Mouse (Mus musculus) forebrain, embryonic 13.5 days (tissue): ENCODE measurements around the gene Aldh1a1. TPM values are rescaled to one million over a fixed set of nuclear protein-coding genes. Genes with fewer than 3 reads are reported as not detected.

Experiments used
- ATAC-seq: fragments of 200-750 bp; cut with Nextera tagmentation; 2 replicates; pipeline ENCODE4 v1.8.0; 2017
- H3K27ac ChIP-seq: fragments of 300-500 bp; sonication (generic); 2 replicates; pipeline ENCODE4 v1.5.1; 2015; ENCODE audit warnings: inconsistent platforms, mild to moderate bottlenecking, moderate library complexity
- H3K27me3 ChIP-seq: fragments of 300-500 bp; sonication (generic); 2 replicates; pipeline ENCODE4 v1.6.1; 2015; ENCODE audit warnings: mild to moderate bottlenecking, inconsistent platforms
- H3K36me3 ChIP-seq: fragments of 300-500 bp; sonication (generic); 2 replicates; pipeline ENCODE4 v1.6.1; 2015; ENCODE audit warnings: mild to moderate bottlenecking, inconsistent platforms; ENCODE audit not compliant: poor library complexity, severe bottlenecking
- H3K4me1 ChIP-seq: fragments of 300-500 bp; sonication (generic); 2 replicates; pipeline ENCODE4 v1.6.1; 2015; ENCODE audit warnings: inconsistent platforms
- H3K4me2 ChIP-seq: fragments of 300-500 bp; sonication (generic); 2 replicates; pipeline ENCODE4 v1.6.1; 2015; ENCODE audit warnings: inconsistent platforms, mild to moderate bottlenecking, moderate library complexity
- H3K4me3 ChIP-seq: fragments of 300-500 bp; sonication (generic); 2 replicates; pipeline ENCODE4 v1.5.1; 2015; ENCODE audit warnings: mild to moderate bottlenecking, inconsistent platforms
- H3K9ac ChIP-seq: fragments of 300-500 bp; sonication (generic); 2 replicates; pipeline ENCODE4 v1.6.1; 2015; ENCODE audit warnings: mild to moderate bottlenecking, inconsistent platforms
- H3K9me3 ChIP-seq: fragments of 300-500 bp; sonication (generic); replicated peaks from 2 replicates; pipeline ENCODE4 v1.6.1; 2016; ENCODE audit warnings: inconsistent platforms
- WGBS: fragments of 180-500 bp; shearing (Covaris S2); methylation state at CpG from one replicate; pipeline ENCODE4 v1.1.7; 2015; 5-methylcytosine and 5-hydroxymethylcytosine counted together
- polyA plus RNA-seq: library from polyadenylated mRNA; unstranded; fragments of >200 nt; fragmentation: Nextera tagmentation; extraction: Ambion mirVana; gene quantifications from 2 replicates; pipeline ENCODE4 v1.2.1, GENCODE M21; 2015

Gene Aldh1a1
- polyA plus RNA-seq, 1 experiment from 2014 or later = 0.15 TPM

DNA sequence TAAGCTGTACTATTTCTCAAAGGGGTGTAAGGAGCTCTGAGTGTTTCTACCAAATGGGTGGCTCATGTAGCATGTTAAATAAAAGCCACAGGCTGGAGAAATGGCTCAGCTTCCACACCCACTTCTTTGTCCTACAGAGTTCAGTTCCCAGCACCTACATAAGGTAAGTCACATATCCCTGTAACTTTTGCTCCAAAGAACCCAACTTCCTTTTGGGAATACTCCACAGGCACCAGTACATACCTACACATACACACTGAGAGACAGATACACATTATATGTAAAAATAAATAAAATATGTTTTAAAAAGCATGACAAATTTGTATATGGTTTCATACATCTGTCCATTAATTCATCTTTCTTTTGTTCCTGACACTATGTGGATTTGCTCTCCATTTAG lies 66.0 kb downstream of the Aldh1a1 start:
- H3K27me3 ChIP-seq = no peaks in the 10 kb centered on the region
- no peaks in the 10 kb centered on the region for H3K9me3 ChIP-seq
- H3K4me2 ChIP-seq = no peak overlapping the region
- no peak overlapping the region for H3K4me3 ChIP-seq
- no peaks in the 10 kb centered on the region for H3K4me1 ChIP-seq
- no peak for ATAC-seq
- H3K9ac ChIP-seq = no peak overlapping the region
- no peaks in the 10 kb centered on the region for H3K36me3 ChIP-seq
- no peak overlapping the region for H3K27ac ChIP-seq

DNA sequence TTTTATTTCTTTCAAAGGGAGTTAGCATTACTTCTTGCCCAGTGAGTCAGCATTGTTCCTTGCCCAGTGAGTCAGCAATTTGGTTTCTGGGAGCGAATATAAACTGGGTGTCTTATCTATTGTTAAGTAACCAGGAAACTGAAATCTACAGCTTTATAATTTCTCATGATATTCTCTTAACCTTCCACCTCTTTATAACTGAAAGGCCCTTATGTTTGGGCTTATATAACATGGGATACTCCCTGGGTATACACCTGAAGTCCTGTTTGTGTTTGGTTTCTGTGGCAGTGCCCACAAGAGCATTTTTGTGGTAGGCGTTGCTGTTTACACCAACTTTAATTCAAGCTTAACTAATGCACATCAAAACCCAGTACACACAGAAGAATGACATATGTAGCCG lies 66.4 kb downstream of the Aldh1a1 start:
- H3K9ac ChIP-seq = no peak overlapping the region
- H3K36me3 ChIP-seq = no peaks in the 10 kb centered on the region
- no peaks in the 10 kb centered on the region for H3K27me3 ChIP-seq
- H3K27ac ChIP-seq = no peak overlapping the region
- H3K4me3 ChIP-seq = no peak overlapping the region
- no peak overlapping the region for H3K4me2 ChIP-seq
- 80% methylated on average over 3 of the region's 3 CpGs for WGBS
- no peaks in the 10 kb centered on the region for H3K9me3 ChIP-seq
- no peak for ATAC-seq
- no peaks in the 10 kb centered on the region for H3K4me1 ChIP-seq

DNA sequence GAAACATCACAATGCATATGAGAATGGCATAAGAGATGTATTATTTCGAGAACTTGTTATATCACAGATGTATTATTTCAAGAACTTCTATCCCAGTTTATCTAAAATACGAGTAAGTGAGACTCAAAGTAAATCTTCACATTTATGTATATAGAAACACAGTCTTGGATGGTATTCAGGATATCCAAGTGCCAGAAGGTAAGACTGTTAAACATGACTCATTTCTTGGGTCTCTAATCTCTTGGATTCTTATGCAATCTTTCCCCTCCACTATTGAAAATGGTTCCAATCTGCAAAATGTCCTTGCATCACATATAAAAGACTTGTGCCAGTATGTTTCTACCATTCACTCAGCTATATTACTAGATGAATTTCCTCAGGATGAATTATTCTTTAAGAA lies 67.4 kb downstream of the Aldh1a1 start:
- 86% methylated on average over 2 of the region's 2 CpGs for WGBS
- Histone ChIP-seq H3K4me1 (no peaks in the 10 kb centered on the region), H3K4me3 (no peak overlapping the region), H3K27me3 (no peaks in the 10 kb centered on the region), H3K9me3 (no peaks in the 10 kb centered on the region), H3K36me3 (no peaks in the 10 kb centered on the region), H3K27ac (no peak overlapping the region), H3K4me2 (no peak overlapping the region), H3K9ac (no peak overlapping the region)
- ATAC-seq = no peak

DNA sequence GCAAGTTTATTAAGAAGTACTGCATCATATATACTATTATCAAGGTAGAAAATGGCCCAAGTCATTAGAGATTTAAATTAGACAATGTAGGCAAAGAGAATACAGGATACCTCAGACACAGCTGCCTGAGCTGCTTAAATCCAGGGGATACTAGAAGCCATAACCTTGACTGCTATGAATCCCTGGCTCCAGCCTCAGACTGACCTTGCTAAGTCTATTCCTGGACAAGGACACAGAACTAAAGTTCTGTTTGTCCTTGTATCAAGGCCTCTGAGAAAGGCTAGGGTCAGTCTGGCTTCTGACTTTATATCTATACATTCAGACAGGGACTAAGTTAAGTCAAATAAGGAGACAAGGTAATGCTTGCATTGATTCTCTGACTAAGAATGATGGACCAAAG lies 69.9 kb downstream of the Aldh1a1 start:
- H3K36me3 ChIP-seq = no peaks in the 10 kb centered on the region
- H3K27ac ChIP-seq = no peak overlapping the region
- H3K4me3 ChIP-seq = no peak overlapping the region
- H3K4me1 ChIP-seq = no peaks in the 10 kb centered on the region
- no peaks in the 10 kb centered on the region for H3K9me3 ChIP-seq
- H3K27me3 ChIP-seq = no peaks in the 10 kb centered on the region
- ATAC-seq = no peak
- H3K9ac ChIP-seq = no peak overlapping the region
- no peak overlapping the region for H3K4me2 ChIP-seq

DNA sequence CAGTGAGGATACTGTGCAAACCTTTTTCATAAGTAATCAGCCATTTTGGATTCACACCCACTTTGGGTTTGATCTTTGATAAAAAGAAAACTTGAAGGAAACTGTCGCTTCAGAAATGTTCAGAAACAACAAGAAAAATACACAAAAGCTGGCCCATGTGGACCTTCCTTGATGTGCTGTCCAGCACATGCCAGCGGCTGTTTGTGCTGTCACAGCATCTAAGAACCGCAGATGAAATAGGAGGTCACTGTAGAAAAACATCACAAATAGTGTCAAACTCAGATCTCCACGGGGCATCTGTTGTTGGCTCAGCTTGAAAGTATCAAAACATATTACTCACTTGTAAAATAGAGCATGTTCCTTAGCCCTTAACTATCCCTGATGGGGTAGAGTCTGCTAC lies 73.8 kb downstream of the Aldh1a1 start:
- Histone ChIP-seq H3K4me2 (no peak overlapping the region), H3K27me3 (no peaks in the 10 kb centered on the region), H3K36me3 (no peaks in the 10 kb centered on the region), H3K4me1 (no peaks in the 10 kb centered on the region), H3K27ac (no peak overlapping the region), H3K9me3 (no peaks in the 10 kb centered on the region), H3K9ac (no peak overlapping the region), H3K4me3 (no peak overlapping the region)
- WGBS = 85% methylated on average over 4 of the region's 4 CpGs
- no peak for ATAC-seq

DNA sequence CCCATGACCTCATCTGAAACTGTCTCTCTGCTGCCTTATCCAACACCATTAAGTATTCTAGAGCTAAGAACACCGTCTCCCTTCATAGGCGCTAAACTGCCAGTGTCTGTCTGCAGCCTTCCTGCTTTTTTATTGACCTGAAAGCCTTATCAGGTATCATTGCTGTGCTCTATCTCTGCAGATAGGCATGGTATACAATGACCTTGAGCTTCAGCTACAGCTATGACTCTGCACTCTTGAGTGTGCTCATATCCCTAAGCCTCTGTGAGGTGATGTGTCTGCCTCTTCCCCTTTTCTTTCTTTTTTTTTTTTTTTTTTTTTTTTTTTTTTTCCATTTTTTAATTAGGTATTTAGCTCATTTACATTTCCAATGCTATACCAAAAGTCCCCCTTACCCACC lies 74.5 kb downstream of the Aldh1a1 start:
- no peak overlapping the region for H3K4me3 ChIP-seq
- H3K27ac ChIP-seq = no peak overlapping the region
- H3K4me2 ChIP-seq = no peak overlapping the region
- H3K9me3 ChIP-seq = no peaks in the 10 kb centered on the region
- H3K27me3 ChIP-seq = no peaks in the 10 kb centered on the region
- H3K9ac ChIP-seq = no peak overlapping the region
- ATAC-seq = no peak
- H3K4me1 ChIP-seq = no peaks in the 10 kb centered on the region
- H3K36me3 ChIP-seq = no peaks in the 10 kb centered on the region
- WGBS = 96% methylated on average over 2 of the region's 2 CpGs

DNA sequence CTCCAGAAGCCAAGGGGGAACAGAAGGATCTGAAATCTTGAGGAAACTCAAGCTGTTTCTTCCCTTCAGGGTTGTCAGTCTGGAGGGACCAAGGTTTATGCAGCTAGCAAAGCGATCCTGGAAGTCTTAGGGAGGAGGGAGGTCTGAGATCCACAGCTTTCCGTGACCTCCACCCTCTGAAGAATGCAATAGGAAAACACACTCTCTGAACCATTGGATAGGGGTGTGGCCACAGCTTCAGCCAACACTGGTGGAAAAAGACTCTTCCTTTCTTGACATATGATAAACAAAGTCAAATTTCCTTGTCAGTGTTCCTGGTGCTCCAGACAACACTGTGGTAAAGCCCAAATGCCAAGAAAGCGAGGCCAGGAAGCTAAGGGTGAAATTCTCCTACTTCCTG lies 84.5 kb downstream of the Aldh1a1 start:
- H3K4me3 ChIP-seq = no peak overlapping the region
- WGBS = 87% methylated on average over 3 of the region's 3 CpGs
- no peak overlapping the region for H3K4me2 ChIP-seq
- H3K9me3 ChIP-seq = no peaks in the 10 kb centered on the region
- H3K27me3 ChIP-seq = no peaks in the 10 kb centered on the region
- no peaks in the 10 kb centered on the region for H3K4me1 ChIP-seq
- no peaks in the 10 kb centered on the region for H3K36me3 ChIP-seq
- ATAC-seq = no peak
- no peak overlapping the region for H3K9ac ChIP-seq
- H3K27ac ChIP-seq = no peak overlapping the region

DNA sequence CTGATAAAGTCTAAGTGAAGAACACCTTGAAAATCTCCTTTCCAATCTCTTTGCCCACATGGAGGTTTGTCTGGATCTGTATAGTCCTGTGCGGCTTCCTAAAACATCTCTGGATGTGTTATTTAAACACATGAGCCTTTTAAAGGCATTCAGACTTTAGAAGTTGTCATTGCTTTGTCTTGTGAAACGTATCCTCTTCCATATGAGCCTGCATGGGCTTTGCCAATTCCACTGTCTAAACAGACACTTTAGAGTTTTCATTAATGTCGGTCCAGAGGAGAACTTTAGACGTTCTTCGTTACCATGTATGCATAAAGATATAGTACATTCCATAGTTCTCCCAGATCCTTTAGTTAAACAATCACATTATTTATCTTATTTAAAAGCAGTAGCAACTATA lies 84.9 kb downstream of the Aldh1a1 start:
- Histone ChIP-seq H3K9me3 (no peaks in the 10 kb centered on the region), H3K36me3 (no peaks in the 10 kb centered on the region), H3K27ac (no peak overlapping the region), H3K27me3 (no peaks in the 10 kb centered on the region), H3K4me2 (no peak overlapping the region), H3K9ac (no peak overlapping the region), H3K4me1 (no peaks in the 10 kb centered on the region), H3K4me3 (no peak overlapping the region)
- no peak for ATAC-seq
- WGBS = 87% methylated on average over 5 of the region's 5 CpGs

DNA sequence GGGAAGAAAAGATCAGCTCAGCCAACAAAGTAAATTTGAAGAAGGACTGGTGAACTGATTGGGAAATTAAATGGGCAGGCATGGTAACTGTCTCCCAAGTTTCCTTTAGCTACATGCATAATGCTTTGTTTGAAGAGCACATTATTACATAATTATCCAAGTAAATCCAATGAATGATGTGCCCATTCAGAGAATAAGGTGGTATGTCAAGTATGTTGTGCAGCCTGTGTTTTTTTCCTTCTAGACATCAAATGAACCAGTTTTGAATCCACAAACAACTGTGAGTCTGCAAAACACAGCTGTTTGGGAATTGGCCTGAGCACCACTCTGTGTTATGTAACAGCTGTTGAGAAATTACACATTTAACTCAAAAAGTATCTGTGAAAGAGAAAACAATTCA lies 107.4 kb downstream of the Aldh1a1 start:
- Histone ChIP-seq H3K9me3 (no peaks in the 10 kb centered on the region), H3K4me3 (no peak overlapping the region), H3K27ac (no peak overlapping the region), H3K4me2 (no peak overlapping the region), H3K9ac (no peak overlapping the region), H3K4me1 (no peaks in the 10 kb centered on the region), H3K36me3 (no peaks in the 10 kb centered on the region), H3K27me3 (no peaks in the 10 kb centered on the region)
- no peak for ATAC-seq

DNA sequence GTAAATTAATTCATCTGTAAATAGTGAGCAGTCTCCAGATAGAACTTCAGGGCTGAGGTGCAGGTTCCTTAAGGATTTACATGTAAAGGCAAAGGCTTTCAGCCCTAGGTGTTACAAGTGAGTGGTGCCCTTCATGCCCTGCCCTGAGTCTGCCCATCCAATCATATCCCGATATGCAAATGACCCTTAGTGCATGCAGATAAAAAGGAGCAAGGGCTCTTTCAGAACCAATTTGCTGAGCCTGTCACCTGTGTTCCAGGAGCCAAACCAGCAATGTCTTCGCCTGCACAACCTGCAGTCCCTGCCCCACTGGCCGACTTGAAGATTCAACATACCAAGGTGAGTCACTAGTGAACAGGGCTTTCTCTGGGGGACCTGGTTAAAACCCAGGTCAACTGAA lies 109.2 kb downstream of the Aldh1a1 start:
- Histone ChIP-seq H3K9me3 (no peaks in the 10 kb centered on the region), H3K9ac (no peak overlapping the region), H3K4me2 (no peak overlapping the region), H3K27me3 (no peaks in the 10 kb centered on the region), H3K27ac (no peak overlapping the region), H3K4me1 (no peaks in the 10 kb centered on the region), H3K36me3 (no peaks in the 10 kb centered on the region), H3K4me3 (no peak overlapping the region)
- whole genome bisulfite sequencing = 65% methylated on average over 3 of the region's 3 CpGs
- ATAC-seq = no peak

DNA sequence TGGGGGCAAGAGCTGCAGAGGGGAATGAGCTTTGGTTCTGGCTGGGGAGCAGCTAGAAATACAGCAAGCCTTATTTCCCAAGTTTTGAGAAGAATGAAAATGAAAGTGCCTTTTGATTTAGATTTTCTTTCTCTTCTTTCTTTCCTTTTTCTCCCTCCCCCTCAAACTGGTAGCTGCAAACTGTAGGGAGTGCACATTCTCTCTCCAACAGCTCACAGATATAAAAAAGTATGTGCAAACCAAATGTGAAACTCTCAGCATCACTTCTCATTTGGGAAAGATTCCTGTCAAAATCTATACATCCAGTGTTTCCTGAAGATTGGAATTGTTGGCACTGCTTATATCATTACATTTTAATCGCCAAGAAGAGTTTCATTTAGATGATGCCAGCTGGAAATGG lies 110.7 kb downstream of the Aldh1a1 start:
- no peak for ATAC-seq
- no peak overlapping the region for H3K4me3 ChIP-seq
- 80% methylated on average over 1 of the region's 1 CpGs for WGBS

DNA sequence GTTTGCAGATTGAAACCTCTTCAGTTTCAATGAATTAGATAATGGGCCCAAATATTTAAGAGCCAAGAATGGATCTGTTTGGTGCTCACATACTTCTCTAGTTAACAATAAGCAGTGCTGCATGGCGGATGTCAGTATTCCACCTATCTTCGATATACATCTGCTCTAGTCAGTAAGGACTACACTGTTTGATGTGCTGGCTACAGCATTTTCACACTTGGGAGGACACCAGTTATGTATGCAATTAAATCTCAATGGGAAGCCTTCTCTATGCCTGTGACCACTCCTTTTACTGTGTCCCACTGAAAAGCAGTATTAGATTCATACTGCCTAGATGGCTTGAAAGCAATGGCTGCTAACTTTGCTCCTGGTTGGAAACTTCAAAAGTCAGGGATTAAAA lies 111.4 kb downstream of the Aldh1a1 start:
- Histone ChIP-seq H3K4me1 (no peaks in the 10 kb centered on the region), H3K27ac (no peak overlapping the region), H3K9me3 (no peaks in the 10 kb centered on the region), H3K36me3 (no peaks in the 10 kb centered on the region), H3K27me3 (no peaks in the 10 kb centered on the region), H3K9ac (no peak overlapping the region), H3K4me2 (no peak overlapping the region), H3K4me3 (no peak overlapping the region)
- 75% methylated on average over 2 of the region's 2 CpGs for WGBS
- ATAC-seq = no peak

More for the DNA sequence above, 110.7 kb downstream of the Aldh1a1 start:
- no peaks in the 10 kb centered on the region for H3K4me1 ChIP-seq
- H3K9ac ChIP-seq = no peak overlapping the region
- H3K27ac ChIP-seq = no peak overlapping the region
- H3K4me2 ChIP-seq = no peak overlapping the region
- H3K27me3 ChIP-seq = no peaks in the 10 kb centered on the region
- no peaks in the 10 kb centered on the region for H3K36me3 ChIP-seq
- no peaks in the 10 kb centered on the region for H3K9me3 ChIP-seq

DNA sequence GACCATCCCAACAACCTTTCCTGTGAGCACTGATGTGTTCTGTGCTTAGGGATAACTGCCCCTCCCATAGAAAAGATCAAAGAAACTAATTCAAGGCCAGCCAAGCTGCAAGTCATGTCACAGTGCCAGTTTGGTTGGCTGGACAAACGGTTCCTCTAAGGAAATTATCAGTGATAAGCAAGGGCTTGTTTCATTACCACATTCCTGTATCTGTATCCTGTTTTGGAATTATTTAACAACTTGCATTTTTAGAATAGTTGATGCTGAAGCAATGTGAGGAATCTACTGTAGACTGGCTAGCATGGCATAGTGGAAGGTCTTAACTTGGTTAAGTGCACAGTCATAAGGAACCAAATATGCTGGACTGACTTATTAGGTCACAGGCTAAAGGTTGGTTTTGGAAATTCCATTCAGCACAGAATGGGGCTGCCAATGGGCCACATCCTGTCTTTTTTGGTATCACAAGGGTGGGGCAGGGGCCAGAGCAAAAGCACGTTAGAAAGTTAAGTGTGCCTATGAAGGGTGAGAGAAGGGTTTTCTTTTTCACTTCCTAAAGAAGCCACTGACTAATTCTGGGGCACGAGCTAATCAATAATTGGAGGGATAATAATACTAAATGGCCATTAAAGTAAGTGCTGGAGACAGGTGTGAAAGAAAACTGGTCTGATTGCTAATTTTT lies 121.9 kb downstream of the Aldh1a1 start:
- no peaks in the 10 kb centered on the region for H3K36me3 ChIP-seq
- no peaks in the 10 kb centered on the region for H3K27me3 ChIP-seq
- H3K4me3 ChIP-seq = no peak overlapping the region
- no peak overlapping the region for H3K27ac ChIP-seq
- H3K9ac ChIP-seq = no peak overlapping the region
- H3K4me1 ChIP-seq = no peaks in the 10 kb centered on the region
- H3K9me3 ChIP-seq = no peaks in the 10 kb centered on the region
- H3K4me2 ChIP-seq = no peak overlapping the region
- WGBS = 77% methylated on average over 3 of the region's 3 CpGs
- ATAC-seq = no peak
